Mouse (Mus musculus): ENCODE measurements at regions not wholly inside any gene's neighbourhood (a gene's known extent, or its start where the extent isn't known, plus 50 kb on each side); places are given as distances from the start of the nearest gene placed in this dataset.

GRCm38 (mm10) chr7:136048925-136049586, 332.9 kb upstream of the Mki67 start:
- DNase-seq (ENCODE audit: low spot score in 2 of 2) = no peak

- DNase-seq (ENCODE audit: low spot score in 2 of 2) = no peak
Measured at GRCm38 (mm10) chr7:136049587-136049930, 333.4 kb upstream of the Mki67 start.

GRCm38 (mm10) chr7:136050116-136050515, 334.0 kb upstream of the Mki67 start:
- no peak for DNase-seq (ENCODE audit: low spot score in 2 of 2)

- no peak for DNase-seq (ENCODE audit: low spot score in 2 of 2)
Measured at GRCm38 (mm10) chr7:136056876-136057484, 340.8 kb upstream of the Mki67 start.

- no peak for DNase-seq (ENCODE audit: low spot score in 2 of 2)
Measured at GRCm38 (mm10) chr7:136058319-136058718, 342.2 kb upstream of the Mki67 start.

- DNase-seq (ENCODE audit: low spot score in 2 of 2) = no peak
Measured at GRCm38 (mm10) chr7:136058751-136059681, 342.9 kb upstream of the Mki67 start.

- no peak for DNase-seq (ENCODE audit: low spot score in 2 of 2)
Measured at GRCm38 (mm10) chr7:136059896-136060295, 343.7 kb upstream of the Mki67 start.

GRCm38 (mm10) chr7:136060339-136061073, 344.3 kb upstream of the Mki67 start:
- DNase-seq (ENCODE audit: low spot score in 2 of 2) = peak; percentile 58 to 69

GRCm38 (mm10) chr7:136062658-136063057, 346.5 kb upstream of the Mki67 start:
- no peak for DNase-seq (ENCODE audit: low spot score in 2 of 2)

GRCm38 (mm10) chr7:136065038-136065678, 349.0 kb upstream of the Mki67 start:
- no peak for DNase-seq (ENCODE audit: low spot score in 2 of 2)

- no peak for DNase-seq (ENCODE audit: low spot score in 2 of 2)
Measured at GRCm38 (mm10) chr7:136065679-136066055, 349.5 kb upstream of the Mki67 start.

- no peak for DNase-seq (ENCODE audit: low spot score in 2 of 2)
Measured at GRCm38 (mm10) chr7:136070881-136071280, 354.7 kb upstream of the Mki67 start.

- no peak for DNase-seq (ENCODE audit: low spot score in 2 of 2)
Measured at GRCm38 (mm10) chr7:136071331-136071730, 355.2 kb upstream of the Mki67 start.

- DNase-seq (ENCODE audit: low spot score in 2 of 2) = no peak
Measured at GRCm38 (mm10) chr7:136073265-136073799, 357.2 kb upstream of the Mki67 start.

GRCm38 (mm10) chr7:136074043-136074442, 357.9 kb upstream of the Mki67 start:
- DNase-seq (ENCODE audit: low spot score in 2 of 2) = no peak

GRCm38 (mm10) chr7:136081534-136082252, 365.5 kb upstream of the Mki67 start:
- peak; percentile 10 to 11 for DNase-seq (ENCODE audit: low spot score in 2 of 2)

GRCm38 (mm10) chr7:136082253-136082867, 366.2 kb upstream of the Mki67 start:
- peak in 1 of 2 experiments; percentile 27 for DNase-seq (ENCODE audit: low spot score in 2 of 2)

GRCm38 (mm10) chr7:136083005-136083404, 366.8 kb upstream of the Mki67 start:
- DNase-seq (ENCODE audit: low spot score in 2 of 2) = no peak

- DNase-seq (ENCODE audit: low spot score in 2 of 2) = no peak
Measured at GRCm38 (mm10) chr7:136083571-136084342, 367.6 kb upstream of the Mki67 start.

Data from right cerebral cortex, adult 2 months (tissue).